Mouse (Mus musculus) ovary, adult 18-20 months (tissue): ENCODE measurements at regions not wholly inside any gene's neighbourhood (a gene's known extent, or its start where the extent isn't known, plus 50 kb on each side); places are given as distances from the start of the nearest gene placed in this dataset.
"Not testable (repeated sequence)": the region's sequence is repeated elsewhere in the genome, so short reads cannot be mapped to it uniquely, and the experiment has no call there.

Experiments used
- DNase-seq: peaks from one replicate; pipeline ENCODE4 v3.0.0; 2022; ENCODE audit warnings: low spot score, mixed read lengths

- DNase-seq: no peak
These were observed 578.3 kb upstream of the Ccdc54 start for GRCm38 (mm10) chr16:51169294-51169693.

GRCm38 (mm10) chr16:51160768-51161167 is 569.8 kb upstream of the Ccdc54 start:
- DNase-seq: no peak

GRCm38 (mm10) chr16:51138575-51138974 is 547.6 kb upstream of the Ccdc54 start:
- no peak for DNase-seq

- no peak for DNase-seq
These were observed 528.9 kb upstream of the Ccdc54 start for GRCm38 (mm10) chr16:51119835-51120234.

- no peak for DNase-seq
These were observed 527.4 kb upstream of the Ccdc54 start for GRCm38 (mm10) chr16:51118365-51118764.

GRCm38 (mm10) chr16:51117836-51118235 is 526.9 kb upstream of the Ccdc54 start:
- DNase-seq: no peak

- no peak for DNase-seq
These were observed 518.9 kb upstream of the Ccdc54 start for GRCm38 (mm10) chr16:51109864-51110263.

- no peak for DNase-seq
These were observed 516.5 kb upstream of the Ccdc54 start for GRCm38 (mm10) chr16:51107421-51107820.

- no peak for DNase-seq
These were observed 495.6 kb upstream of the Ccdc54 start for GRCm38 (mm10) chr16:51086556-51086955.

GRCm38 (mm10) chr16:51080146-51080545 is 489.2 kb upstream of the Ccdc54 start:
- DNase-seq: no peak

- no peak for DNase-seq
These were observed 457.7 kb upstream of the Ccdc54 start for GRCm38 (mm10) chr16:51048650-51049049.

GRCm38 (mm10) chr16:51048169-51048568 is 457.2 kb upstream of the Ccdc54 start:
- no peak for DNase-seq

GRCm38 (mm10) chr16:51041311-51041710 is 450.4 kb upstream of the Ccdc54 start:
- no peak for DNase-seq

GRCm38 (mm10) chr16:51002876-51003275 is 411.9 kb upstream of the Ccdc54 start:
- DNase-seq: no peak

GRCm38 (mm10) chr16:50964395-50964794 is 373.4 kb upstream of the Ccdc54 start:
- no peak for DNase-seq

- no peak for DNase-seq
These were observed 353.1 kb upstream of the Ccdc54 start for GRCm38 (mm10) chr16:50944091-50944490.

GRCm38 (mm10) chr16:50943581-50943980 is 352.6 kb upstream of the Ccdc54 start:
- DNase-seq: not testable (repeated sequence)

- DNase-seq: no peak
These were observed 351.3 kb upstream of the Ccdc54 start for GRCm38 (mm10) chr16:50942291-50942690.

- no peak for DNase-seq
These were observed 348.4 kb upstream of the Ccdc54 start for GRCm38 (mm10) chr16:50939316-50939715.

- no peak for DNase-seq
These were observed 316.8 kb upstream of the Ccdc54 start for GRCm38 (mm10) chr16:50907732-50908131.

GRCm38 (mm10) chr16:50899151-50899550 is 308.2 kb upstream of the Ccdc54 start:
- no peak for DNase-seq

- DNase-seq: no peak
These were observed 287.0 kb upstream of the Ccdc54 start for GRCm38 (mm10) chr16:50877926-50878325.

- no peak for DNase-seq
These were observed 280.4 kb upstream of the Ccdc54 start for GRCm38 (mm10) chr16:50871318-50871717.

- no peak for DNase-seq
These were observed 272.6 kb upstream of the Ccdc54 start for GRCm38 (mm10) chr16:50863565-50863964.

GRCm38 (mm10) chr16:50859513-50859912 is 268.6 kb upstream of the Ccdc54 start:
- DNase-seq: no peak
